Mouse (Mus musculus) lung, postnatal 0 days (tissue): ENCODE results near the gene Raver2.

Experiments
- CTCF ChIP-seq: IDR thresholded peaks from 2 replicates; pipeline ENCODE4 v1.5.1; 2016; ENCODE audit warnings: antibody characterized with exemption, mild to moderate bottlenecking
- EP300 ChIP-seq: IDR thresholded peaks from 2 replicates; pipeline ENCODE4 v1.6.1; 2016; ENCODE audit warnings: antibody characterized with exemption, mild to moderate bottlenecking, control low read depth

- TF ChIP-seq CTCF (no peak), EP300 (no peak)
Observed at GRCm38 (mm10) chr4:101177796-101178195, 109.0 kb downstream of the Raver2 start.
